Mouse (Mus musculus) liver, embryonic 14.5 days (tissue): ENCODE results near the gene Lyrm2.

Source experiments
- CTCF ChIP-seq: IDR thresholded peaks from 2 replicates; pipeline ENCODE4 v1.5.1; 2016; ENCODE audit warnings: antibody characterized with exemption, low read depth, control low read depth
- EP300 ChIP-seq: IDR thresholded peaks from 2 replicates; pipeline ENCODE4 v1.6.1; 2016; ENCODE audit warnings: antibody characterized with exemption, low read depth

DNA sequence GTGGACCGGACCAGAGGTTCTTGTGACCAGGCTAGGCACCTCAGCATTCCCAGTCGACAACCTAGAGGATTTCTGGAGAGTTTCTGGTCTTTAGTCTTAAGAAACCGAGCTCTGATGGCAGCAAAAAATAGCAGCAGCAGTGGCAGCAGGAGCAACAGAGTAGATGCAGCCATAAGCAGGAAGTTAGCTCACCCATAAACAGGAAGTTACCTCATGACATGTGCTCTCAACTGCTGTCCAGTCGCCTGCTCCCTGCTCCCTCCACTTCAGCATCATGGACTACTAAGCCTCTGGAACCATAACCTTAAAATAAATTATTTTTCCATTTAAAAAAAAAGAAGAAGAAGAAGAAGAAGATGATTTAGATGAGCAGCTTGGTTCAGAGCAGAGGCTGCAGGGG is 11.0 kb upstream of the Lyrm2 start:
- TF ChIP-seq EP300 (no peak), CTCF (no peak)
